Mouse (Mus musculus): ENCODE data around the gene Gm39566. TPM values are rescaled to one million over a fixed set of nuclear protein-coding genes. Genes with fewer than 3 reads are reported as not detected.

Gm39566 gene
- polyA plus RNA-seq, 1 experiment, result not detected

DNA sequence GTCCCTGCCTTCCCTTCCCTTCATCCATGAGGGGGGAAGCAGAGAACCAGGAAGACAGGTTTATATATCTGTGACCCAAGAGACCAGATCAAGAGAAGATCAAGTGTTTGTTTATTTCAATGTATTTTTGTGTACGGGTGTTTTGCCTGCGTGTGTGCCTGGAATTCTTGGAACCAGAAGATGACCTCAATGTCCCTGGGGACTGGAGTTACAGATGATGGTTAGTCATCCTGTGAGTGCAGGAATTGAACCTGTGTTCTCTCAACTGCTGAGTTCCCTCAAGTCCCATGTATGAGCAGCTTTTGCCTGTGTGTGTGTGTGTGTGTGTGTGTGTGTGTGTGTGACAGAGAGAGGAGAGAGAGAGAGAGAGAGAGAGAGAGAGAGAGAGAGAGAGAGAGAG, 7.5 kb downstream of the Gm39566 start:
- TF ChIP-seq POLR2A (IDR thresholded peaks at IDR 0.05; ENCODE audit: insufficient read depth, low read length), result no peak
- TF ChIP-seq CTCF (IDR thresholded peaks at IDR 0.05; ENCODE audit: low read depth, low read length), result no peak
- no peak for TF ChIP-seq EP300 (IDR thresholded peaks at IDR 0.05; ENCODE audit: insufficient read depth, low read depth, low read length)
- no peak overlapping the region for H3K27ac ChIP-seq (ENCODE audit: insufficient read depth, low read length)
- no peak overlapping the region for H3K9ac ChIP-seq (ENCODE audit: low read depth, poor library complexity, severe bottlenecking)
- no peak overlapping the region for H3K4me3 ChIP-seq (ENCODE audit: low read depth, low read length)
- H3K4me1 ChIP-seq (ENCODE audit: control insufficient read depth, insufficient read depth, low read length), result no peaks in the 10 kb centered on the region
- no peaks in the 10 kb centered on the region for H3K36me3 ChIP-seq (ENCODE audit: control insufficient read depth, insufficient read depth, low read length, poor library complexity, severe bottlenecking)
- H3K9me3 ChIP-seq (replicated peaks; ENCODE audit: control insufficient read depth, insufficient read depth, low read length, poor library complexity, severe bottlenecking), result no peaks in the 10 kb centered on the region
- H3K27me3 ChIP-seq (ENCODE audit: control insufficient read depth, insufficient read depth, low read length, poor library complexity, severe bottlenecking), result no peaks in the 10 kb centered on the region

DNA sequence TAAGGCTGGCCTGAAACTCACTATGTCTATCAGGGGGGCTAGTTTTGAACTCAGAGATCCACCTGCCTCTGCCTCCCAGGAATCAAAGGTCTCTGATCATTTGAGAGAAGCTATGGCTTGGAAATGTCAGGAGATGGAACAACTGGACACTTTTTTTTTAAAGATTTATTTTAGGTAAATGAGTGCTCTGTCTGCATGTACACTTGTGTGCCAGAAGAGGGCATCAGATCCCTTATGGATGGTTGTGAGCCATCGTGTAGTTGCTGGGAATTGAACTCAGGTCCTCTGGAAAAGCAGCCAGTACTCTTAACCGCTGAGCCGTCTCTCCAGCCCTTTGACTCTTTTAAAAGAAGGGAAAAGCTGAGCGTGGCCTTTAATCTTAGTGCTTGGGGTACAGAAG, 8.7 kb downstream of the Gm39566 start:
- TF ChIP-seq EP300 (IDR thresholded peaks at IDR 0.05; ENCODE audit: insufficient read depth, low read depth, low read length) (no peak), CTCF (IDR thresholded peaks at IDR 0.05; ENCODE audit: low read depth, low read length) (no peak), POLR2A (IDR thresholded peaks at IDR 0.05; ENCODE audit: insufficient read depth, low read length) (no peak)
- Histone ChIP-seq H3K9ac (ENCODE audit: low read depth, poor library complexity, severe bottlenecking) (no peak overlapping the region), H3K4me1 (ENCODE audit: control insufficient read depth, insufficient read depth, low read length) (no peaks in the 10 kb centered on the region), H3K9me3 (replicated peaks; ENCODE audit: control insufficient read depth, insufficient read depth, low read length, poor library complexity, severe bottlenecking) (no peaks in the 10 kb centered on the region), H3K4me3 (ENCODE audit: low read depth, low read length) (no peak overlapping the region), H3K36me3 (ENCODE audit: control insufficient read depth, insufficient read depth, low read length, poor library complexity, severe bottlenecking) (no peaks in the 10 kb centered on the region), H3K27me3 (ENCODE audit: control insufficient read depth, insufficient read depth, low read length, poor library complexity, severe bottlenecking) (peaks cover 11% of the 10 kb centered on the region), H3K27ac (ENCODE audit: insufficient read depth, low read length) (no peak overlapping the region)

DNA sequence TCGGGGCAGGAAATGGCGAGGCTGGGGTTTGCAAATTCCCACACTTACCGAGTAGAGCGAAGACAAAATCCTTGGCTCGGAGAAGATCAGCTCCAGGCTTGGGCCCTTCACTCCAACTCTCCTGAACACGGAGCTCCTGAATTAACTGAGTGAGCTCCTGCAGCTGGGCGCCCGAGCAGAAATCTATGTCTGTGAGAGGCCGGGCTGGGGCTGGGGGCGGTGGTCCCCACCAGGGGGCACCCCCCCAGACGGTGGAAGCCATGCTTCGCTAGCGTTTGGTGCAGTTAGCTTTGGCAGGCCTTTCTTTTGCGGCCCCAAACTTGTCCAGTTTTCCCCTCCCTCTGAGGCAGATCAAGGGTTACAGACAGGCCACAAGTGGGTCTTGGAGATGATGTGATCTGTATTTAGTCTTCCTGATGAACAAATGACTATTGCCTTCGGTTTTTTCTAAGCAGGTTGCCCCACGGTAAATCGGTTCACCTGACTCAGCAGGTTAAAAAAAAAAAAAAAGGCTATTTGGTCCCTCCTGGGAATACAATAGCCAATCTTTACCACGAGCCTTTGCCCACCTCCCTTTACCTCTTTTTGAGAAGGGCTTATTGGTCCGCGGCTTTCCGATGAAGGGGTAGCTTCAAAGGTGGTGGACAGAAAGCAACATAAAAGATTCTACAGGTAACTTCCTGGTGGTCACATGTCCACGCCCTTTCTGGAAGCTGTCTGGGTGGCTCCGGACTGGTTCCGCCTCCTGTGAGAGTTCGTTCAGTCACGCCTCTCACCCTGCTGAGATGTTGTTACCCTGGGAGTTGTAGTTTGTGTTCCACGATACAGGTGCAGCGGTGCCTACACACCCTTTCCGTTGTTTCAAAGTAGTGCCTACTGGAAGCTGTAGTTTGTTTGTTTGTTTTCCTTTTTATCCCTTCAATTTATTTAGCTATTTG, 9.9 kb downstream of the Gm39566 start, which contains the start of gene Tmem102:
Gene Tmem102, minus strand, starts transcription at position 653 of the 938 bp plus-strand sequence.
- H3K27me3 ChIP-seq (ENCODE audit: control insufficient read depth, insufficient read depth, low read length, poor library complexity, severe bottlenecking), result peaks cover 12% of the 10 kb centered on the region
- no peak for TF ChIP-seq CTCF (IDR thresholded peaks at IDR 0.05; ENCODE audit: low read depth, low read length)
- TF ChIP-seq POLR2A (IDR thresholded peaks at IDR 0.05; ENCODE audit: insufficient read depth, low read length), result peak; percentile 28
- no peak for TF ChIP-seq EP300 (IDR thresholded peaks at IDR 0.05; ENCODE audit: insufficient read depth, low read depth, low read length)
- H3K9ac ChIP-seq (ENCODE audit: low read depth, poor library complexity, severe bottlenecking), result peak within 1 kb of the TSS; percentile 90
- peak within 1 kb of the TSS; percentile 76 for H3K4me3 ChIP-seq (ENCODE audit: low read depth, low read length)
- H3K9me3 ChIP-seq (replicated peaks; ENCODE audit: control insufficient read depth, insufficient read depth, low read length, poor library complexity, severe bottlenecking), result no peaks in the 10 kb centered on the region
- H3K27ac ChIP-seq (ENCODE audit: insufficient read depth, low read length), result peak within 1 kb of the TSS; percentile 9; the same call in 1 of the 2 replicates
- no peaks in the 10 kb centered on the region for H3K36me3 ChIP-seq (ENCODE audit: control insufficient read depth, insufficient read depth, low read length, poor library complexity, severe bottlenecking)
- no peaks in the 10 kb centered on the region for H3K4me1 ChIP-seq (ENCODE audit: control insufficient read depth, insufficient read depth, low read length)

DNA sequence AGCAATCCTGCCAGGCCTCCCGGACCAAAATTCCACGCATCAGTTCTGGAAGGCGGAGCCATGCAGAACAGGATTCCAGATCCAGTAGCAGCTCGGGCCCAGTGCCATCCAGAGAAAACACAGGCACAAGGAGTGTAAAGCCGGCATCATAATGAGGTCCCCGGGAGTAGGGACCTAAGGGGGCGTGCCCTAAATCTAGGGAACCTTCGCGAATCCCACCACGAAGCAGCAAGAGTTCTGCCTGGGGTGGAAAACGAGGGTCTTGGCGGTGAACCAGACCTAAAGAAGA, 10.5 kb downstream of the Gm39566 start:
- H3K4me3 ChIP-seq (ENCODE audit: low read depth, low read length), result peak overlapping the region; percentile 76

DNA sequence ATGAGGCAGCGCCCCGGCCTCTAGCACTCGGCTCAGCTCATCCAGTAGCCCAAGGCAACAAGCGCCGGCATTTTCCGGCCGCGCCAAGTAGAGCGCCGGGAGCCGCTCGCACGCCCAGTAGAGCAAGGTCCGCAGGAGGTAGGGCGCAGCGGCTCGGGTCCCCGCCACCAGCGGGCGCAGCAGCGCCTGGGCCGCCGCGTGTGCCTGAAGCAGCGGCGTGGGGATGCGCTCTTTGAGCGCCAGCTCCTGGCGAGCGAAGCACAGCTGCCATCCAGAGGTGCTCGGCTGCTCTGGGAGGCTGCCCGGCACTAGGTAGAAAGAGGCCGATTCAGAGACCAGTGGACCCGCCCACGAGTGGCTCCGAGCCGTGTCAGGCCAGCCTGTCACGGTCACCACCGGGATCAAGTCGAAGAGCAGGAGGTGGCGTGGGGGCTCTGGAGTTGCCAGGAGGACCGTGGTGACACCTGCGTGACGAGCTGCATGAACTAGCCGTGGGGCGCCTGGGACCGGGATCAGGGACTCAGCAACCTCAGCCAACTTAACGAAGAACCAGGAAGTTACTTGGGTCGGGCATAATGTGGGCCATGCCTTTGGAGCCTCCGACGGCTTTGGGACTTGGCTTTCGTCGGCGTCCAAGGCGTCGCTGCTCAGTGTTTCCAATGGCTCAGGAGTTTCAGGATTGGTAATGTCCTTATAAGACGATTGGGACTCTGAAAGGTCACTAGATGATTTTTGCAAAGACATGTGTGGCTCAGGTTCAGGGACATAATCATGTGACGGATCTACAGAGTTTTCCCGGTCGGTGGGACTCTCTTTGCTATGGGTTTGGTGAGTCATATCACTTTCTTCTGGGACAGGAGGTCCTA, 11.1 kb downstream of the Gm39566 start:
- peaks cover 12% of the 10 kb centered on the region for H3K27me3 ChIP-seq (ENCODE audit: control insufficient read depth, insufficient read depth, low read length, poor library complexity, severe bottlenecking)
- no peaks in the 10 kb centered on the region for H3K9me3 ChIP-seq (replicated peaks; ENCODE audit: control insufficient read depth, insufficient read depth, low read length, poor library complexity, severe bottlenecking)
- TF ChIP-seq CTCF (IDR thresholded peaks at IDR 0.05; ENCODE audit: low read depth, low read length) (peak; percentile 41), POLR2A (IDR thresholded peaks at IDR 0.05; ENCODE audit: insufficient read depth, low read length) (no peak), EP300 (IDR thresholded peaks at IDR 0.05; ENCODE audit: insufficient read depth, low read depth, low read length) (no peak)
- H3K27ac ChIP-seq (ENCODE audit: insufficient read depth, low read length), result no peak overlapping the region
- H3K36me3 ChIP-seq (ENCODE audit: control insufficient read depth, insufficient read depth, low read length, poor library complexity, severe bottlenecking), result no peaks in the 10 kb centered on the region
- no peaks in the 10 kb centered on the region for H3K4me1 ChIP-seq (ENCODE audit: control insufficient read depth, insufficient read depth, low read length)
- H3K4me3 ChIP-seq (ENCODE audit: low read depth, low read length), result peak overlapping the region; percentile 76
- peak overlapping the region; percentile 90 for H3K9ac ChIP-seq (ENCODE audit: low read depth, poor library complexity, severe bottlenecking)

More for the DNA sequence above, 10.5 kb downstream of the Gm39566 start:
- Histone ChIP-seq H3K27ac (ENCODE audit: insufficient read depth, low read length) (no peak overlapping the region), H3K9ac (ENCODE audit: low read depth, poor library complexity, severe bottlenecking) (peak overlapping the region; percentile 90), H3K4me1 (ENCODE audit: control insufficient read depth, insufficient read depth, low read length) (no peaks in the 10 kb centered on the region), H3K36me3 (ENCODE audit: control insufficient read depth, insufficient read depth, low read length, poor library complexity, severe bottlenecking) (no peaks in the 10 kb centered on the region), H3K27me3 (ENCODE audit: control insufficient read depth, insufficient read depth, low read length, poor library complexity, severe bottlenecking) (peaks cover 12% of the 10 kb centered on the region), H3K9me3 (replicated peaks; ENCODE audit: control insufficient read depth, insufficient read depth, low read length, poor library complexity, severe bottlenecking) (no peaks in the 10 kb centered on the region)
- TF ChIP-seq POLR2A (IDR thresholded peaks at IDR 0.05; ENCODE audit: insufficient read depth, low read length) (no peak), CTCF (IDR thresholded peaks at IDR 0.05; ENCODE audit: low read depth, low read length) (no peak), EP300 (IDR thresholded peaks at IDR 0.05; ENCODE audit: insufficient read depth, low read depth, low read length) (no peak)
